Mouse (Mus musculus) lung, embryonic 14.5 days (tissue): ENCODE measurements around the gene Ufd1. TPM values are rescaled to one million over a fixed set of nuclear protein-coding genes. Genes with fewer than 3 reads are reported as not detected.

ENCODE experiments used
- ATAC-seq: fragments of 200-750 bp; cut with Nextera tagmentation; 2 replicates; pipeline ENCODE4 v1.8.0; 2017; ENCODE audit warnings: mild to moderate bottlenecking, moderate TSS enrichment, moderate library complexity; ENCODE audit not compliant: insufficient read depth
- DNase-seq: peaks from one replicate; pipeline ENCODE4 v3.0.0-alpha.2; 2015
- H3K27ac ChIP-seq: fragments of 300-500 bp; sonication (generic); 2 replicates; pipeline ENCODE4 v1.5.1; 2014; ENCODE audit warnings: low read depth, mild to moderate bottlenecking, moderate library complexity
- H3K27me3 ChIP-seq: fragments of 300-500 bp; sonication (generic); 2 replicates; pipeline ENCODE4 v1.6.1; 2014; ENCODE audit warnings: low read length, control low read depth; ENCODE audit not compliant: insufficient read depth
- H3K36me3 ChIP-seq: fragments of 300-500 bp; sonication (generic); 2 replicates; pipeline ENCODE4 v1.6.1; 2014; ENCODE audit warnings: control low read depth; ENCODE audit not compliant: insufficient read depth
- H3K4me1 ChIP-seq: fragments of 300-500 bp; sonication (generic); 2 replicates; pipeline ENCODE4 v1.6.1; 2014; ENCODE audit warnings: antibody characterized with exemption, control low read depth; ENCODE audit not compliant: insufficient read depth
- H3K4me2 ChIP-seq: fragments of 300-500 bp; sonication (generic); 2 replicates; pipeline ENCODE4 v1.6.1; 2014; ENCODE audit warnings: mild to moderate bottlenecking
- H3K4me3 ChIP-seq: fragments of 300-500 bp; sonication (generic); 2 replicates; pipeline ENCODE4 v1.5.1; 2014; ENCODE audit warnings: low read depth, low read length
- H3K9ac ChIP-seq: fragments of 300-500 bp; sonication (generic); 2 replicates; pipeline ENCODE4 v1.6.1; 2014
- H3K9me3 ChIP-seq: fragments of 300-500 bp; sonication (generic); 2 replicates; pipeline ENCODE4 v1.6.1; 2016; ENCODE audit warnings: low read depth, low read length, control low read depth
- CTCF ChIP-seq: IDR thresholded peaks from 2 replicates; pipeline ENCODE4 v1.5.1; 2016; ENCODE audit warnings: antibody characterized with exemption, low read depth
- WGBS: fragments of 180-500 bp; shearing (Covaris S2); extraction: QIAGEN DNeasy Blood & Tissue Kit; methylation state at CpG from one replicate; pipeline ENCODE4 v1.1.7; 2014; 5-methylcytosine and 5-hydroxymethylcytosine counted together
- polyA plus RNA-seq: library from polyadenylated mRNA; unstranded; fragments of >200 nt; fragmentation: Nextera tagmentation; extraction: Ambion mirVana; gene quantifications from 2 replicates; pipeline ENCODE4 v1.2.1, GENCODE M21; 2014

The Ufd1 gene
- polyA plus RNA-seq, 1 experiment from 2014 or later = 84.5 TPM

DNA sequence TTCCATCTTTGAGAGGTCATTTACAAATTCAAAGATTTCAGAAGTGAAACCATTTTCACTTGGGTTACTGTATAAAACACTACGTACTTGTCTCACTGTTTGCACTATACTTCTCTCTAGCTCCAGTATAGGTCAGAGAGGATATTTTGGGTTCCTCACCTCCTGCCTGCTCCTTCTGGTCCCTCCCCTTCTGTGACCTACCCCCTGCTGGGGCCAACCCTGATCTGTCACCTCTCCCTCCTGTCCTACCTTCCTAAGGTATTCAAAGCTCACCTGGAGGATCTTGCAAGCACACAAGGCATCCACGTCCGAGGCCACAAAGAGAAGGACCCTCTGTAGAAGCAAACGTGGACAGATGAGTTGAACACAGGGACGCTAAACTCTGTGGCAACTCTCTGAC, 547 bp upstream of the Ufd1 start:
- Histone ChIP-seq H3K27me3 (no peaks in the 10 kb centered on the region), H3K4me2 (peak overlapping the region; percentile 85), H3K4me3 (peak overlapping the region; percentile 84), H3K9ac (peak overlapping the region; percentile 80), H3K36me3 (peaks cover 53% of the 10 kb centered on the region), H3K27ac (0 out of 2 replicates have a peak overlapping the region, but pooled peaks have one; percentile 13), H3K9me3 (no peaks in the 10 kb centered on the region), H3K4me1 (no peaks in the 10 kb centered on the region)
- DNase-seq (peak; percentile 3), ATAC-seq (peak; percentile 21)
- WGBS = 4% methylated on average over 5 of the region's 5 CpGs
- TF ChIP-seq CTCF = no peak

DNA sequence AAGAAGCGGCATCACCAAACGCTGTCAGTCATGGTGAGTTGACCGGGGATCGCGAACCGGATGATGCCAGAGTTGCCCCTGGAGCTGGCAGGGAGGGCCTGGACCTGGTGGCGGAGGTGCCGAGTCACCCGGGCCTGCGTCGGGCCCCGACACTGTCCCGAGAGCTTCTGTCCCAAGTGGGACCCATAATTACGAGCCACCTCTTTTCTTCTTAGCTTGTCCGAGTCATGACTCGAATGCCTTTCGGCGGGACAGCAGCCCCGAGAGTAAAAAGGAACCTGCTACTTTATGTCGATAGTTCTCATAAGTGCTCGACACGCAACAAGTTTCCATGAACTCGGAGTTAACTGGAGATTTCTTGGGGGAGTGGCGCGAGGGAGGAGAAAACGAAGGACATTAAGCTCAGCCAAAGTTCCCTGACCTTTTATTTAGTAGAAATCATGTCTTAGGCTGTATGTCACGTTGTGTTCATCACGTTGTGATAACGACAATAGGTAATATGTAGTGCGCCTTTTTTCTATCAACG, 869 bp downstream of the Ufd1 start:
- 1% methylated on average over 31 of the region's 31 CpGs for WGBS
- Histone ChIP-seq H3K27me3 (no peaks in the 10 kb centered on the region), H3K27ac (peak overlapping the region; percentile 84), H3K36me3 (peaks cover 53% of the 10 kb centered on the region), H3K4me3 (peak overlapping the region; percentile 84), H3K9ac (peak overlapping the region; percentile 89), H3K9me3 (no peaks in the 10 kb centered on the region), H3K4me2 (peak overlapping the region; percentile 85), H3K4me1 (no peaks in the 10 kb centered on the region)
- ATAC-seq (peak; percentile 48), DNase-seq (no peak)
- TF ChIP-seq CTCF = no peak

GRCm38 (mm10) chr16:18822356-18822755, 10.8 kb downstream of the Ufd1 start:
- WGBS = 81% methylated on average over 1 of the region's 1 CpGs
- Histone ChIP-seq H3K36me3 (peaks cover 98% of the 10 kb centered on the region), H3K4me1 (no peaks in the 10 kb centered on the region), H3K9ac (no peak overlapping the region), H3K4me2 (no peak overlapping the region), H3K27ac (no peak overlapping the region), H3K27me3 (no peaks in the 10 kb centered on the region), H3K4me3 (no peak overlapping the region), H3K9me3 (no peaks in the 10 kb centered on the region)
- DNase-seq (no peak), ATAC-seq (no peak)
- TF ChIP-seq CTCF = no peak

DNA sequence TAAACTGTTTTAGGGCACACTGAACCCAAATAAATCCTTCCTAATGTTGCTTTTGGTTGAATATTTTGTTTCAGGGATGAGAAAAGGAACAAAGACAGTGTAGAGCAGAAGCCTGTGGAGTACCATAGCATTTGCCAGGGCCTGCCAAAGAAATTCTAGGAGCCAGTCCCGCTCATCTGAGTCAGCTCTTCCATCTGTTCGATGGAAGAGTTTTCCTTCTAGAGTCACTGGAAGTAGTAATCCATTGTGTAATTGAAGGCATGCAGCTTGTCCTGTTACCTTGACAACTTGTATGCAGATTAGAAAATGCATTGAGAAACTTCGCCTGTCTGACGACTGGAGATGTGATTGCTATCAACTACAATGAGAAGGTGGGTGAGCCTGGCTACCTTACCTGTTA, 11.3 kb downstream of the Ufd1 start:
- no peak overlapping the region for H3K4me3 ChIP-seq
- H3K36me3 ChIP-seq = peaks cover 98% of the 10 kb centered on the region
- no peak overlapping the region for H3K4me2 ChIP-seq
- 84% methylated on average over 4 of the region's 4 CpGs for WGBS
- no peaks in the 10 kb centered on the region for H3K4me1 ChIP-seq
- H3K27ac ChIP-seq = no peak overlapping the region
- no peak for DNase-seq
- ATAC-seq = no peak
- no peak overlapping the region for H3K9ac ChIP-seq
- H3K27me3 ChIP-seq = no peaks in the 10 kb centered on the region
- H3K9me3 ChIP-seq = no peaks in the 10 kb centered on the region
- no peak for TF ChIP-seq CTCF

- no peak for ATAC-seq
- no peak overlapping the region for H3K27ac ChIP-seq
- no peak for DNase-seq
- H3K4me3 ChIP-seq = no peak overlapping the region
- H3K27me3 ChIP-seq = no peaks in the 10 kb centered on the region
- no peak overlapping the region for H3K9ac ChIP-seq
- no peaks in the 10 kb centered on the region for H3K9me3 ChIP-seq
- H3K4me2 ChIP-seq = no peak overlapping the region
- H3K4me1 ChIP-seq = no peaks in the 10 kb centered on the region
- peaks cover 90% of the 10 kb centered on the region for H3K36me3 ChIP-seq
- 95% methylated on average over 3 of the region's 3 CpGs for WGBS
- TF ChIP-seq CTCF = no peak
These were observed 17.1 kb downstream of the Ufd1 start for GRCm38 (mm10) chr16:18828630-18829029.

- TF ChIP-seq CTCF = no peak
These were observed 17.5 kb downstream of the Ufd1 start for GRCm38 (mm10) chr16:18829102-18829501.

GRCm38 (mm10) chr16:18833486-18833885, 21.9 kb downstream of the Ufd1 start:
- Histone ChIP-seq H3K4me1 (no peaks in the 10 kb centered on the region), H3K4me3 (no peak overlapping the region), H3K4me2 (no peak overlapping the region), H3K27me3 (no peaks in the 10 kb centered on the region), H3K27ac (no peak overlapping the region), H3K9ac (no peak overlapping the region), H3K9me3 (no peaks in the 10 kb centered on the region), H3K36me3 (peaks cover 60% of the 10 kb centered on the region)
- 61% methylated on average over 2 of the region's 2 CpGs for WGBS
- TF ChIP-seq CTCF = peak; percentile 22
- no peak for DNase-seq
- ATAC-seq = no peak

More at GRCm38 (mm10) chr16:18829102-18829501, 17.5 kb downstream of the Ufd1 start:
- H3K36me3 ChIP-seq = peaks cover 91% of the 10 kb centered on the region
- H3K27ac ChIP-seq = no peak overlapping the region
- no peaks in the 10 kb centered on the region for H3K4me1 ChIP-seq
- no peaks in the 10 kb centered on the region for H3K9me3 ChIP-seq
- DNase-seq (peak; percentile 8), ATAC-seq (no peak)
- no peak overlapping the region for H3K4me3 ChIP-seq
- no peaks in the 10 kb centered on the region for H3K27me3 ChIP-seq
- 84% methylated on average over 6 of the region's 6 CpGs for WGBS
- no peak overlapping the region for H3K4me2 ChIP-seq
- H3K9ac ChIP-seq = no peak overlapping the region
